Mouse (Mus musculus): ENCODE results near the gene Sh2b1. TPM values are rescaled to one million over a fixed set of nuclear protein-coding genes. Genes with fewer than 3 reads are reported as not detected.
A peak's percentile ranks its signal among the peaks of the same experiment; 100 is the strongest.

Sh2b1 gene
- 69.4 and 69.6 TPM in 2 replicates for polyA plus RNA-seq (2015; fragmentation: Nextera tagmentation; extraction: Ambion mirVana)

DNA sequence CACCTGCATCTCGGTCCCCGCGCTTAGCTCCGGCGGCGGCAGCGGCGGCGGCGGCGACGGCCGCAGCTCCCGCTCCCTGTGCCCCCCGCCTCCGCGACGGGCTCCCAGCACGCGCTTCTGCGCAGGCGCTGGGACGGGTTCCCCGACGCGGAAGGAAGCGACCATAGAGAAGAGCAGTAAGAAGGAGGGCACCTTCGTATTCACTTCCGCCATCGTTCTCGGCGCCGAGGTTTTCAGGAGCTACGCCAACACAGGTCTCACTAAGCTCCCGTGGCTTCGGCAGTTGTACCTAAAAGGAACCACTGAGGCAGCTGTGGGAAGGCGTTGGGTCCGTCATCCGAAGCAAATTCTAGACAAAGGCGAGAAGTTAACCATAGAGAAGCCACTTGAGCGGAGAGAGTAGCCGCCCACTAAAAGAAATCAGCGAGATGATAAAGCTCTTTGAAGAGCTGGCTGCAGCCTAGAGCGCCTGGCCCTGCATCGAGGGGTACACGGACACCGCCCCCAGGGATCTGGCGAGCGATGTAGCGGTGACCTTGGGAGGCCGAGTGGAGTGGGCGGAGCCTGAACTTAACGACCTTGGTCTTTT, at the start of gene Sh2b1:
Gene Sh2b1 (minus strand): TSS at position 432 of the 589 bp plus-strand sequence.
- ATAC-seq (ENCODE audit: low FRiP score): peak; percentile 94
- Histone ChIP-seq H3K9ac (replicated peaks) (peak within 1 kb of the TSS; percentile 98), H3K4me2 (peak within 1 kb of the TSS; percentile 95), H3K27ac (replicated peaks) (peak within 1 kb of the TSS; percentile 94), H3K4me3 (replicated peaks) (peak within 1 kb of the TSS; percentile 87), H3K36me3 (peaks cover 26% of the 10 kb centered on the region), H3K9me3 (replicated peaks) (no peaks in the 10 kb centered on the region), H3K27me3 (replicated peaks) (no peaks in the 10 kb centered on the region), H3K4me1 (peaks cover 35% of the 10 kb centered on the region)
- under 1% methylated on average over 53 of the region's 53 CpGs for WGBS

DNA sequence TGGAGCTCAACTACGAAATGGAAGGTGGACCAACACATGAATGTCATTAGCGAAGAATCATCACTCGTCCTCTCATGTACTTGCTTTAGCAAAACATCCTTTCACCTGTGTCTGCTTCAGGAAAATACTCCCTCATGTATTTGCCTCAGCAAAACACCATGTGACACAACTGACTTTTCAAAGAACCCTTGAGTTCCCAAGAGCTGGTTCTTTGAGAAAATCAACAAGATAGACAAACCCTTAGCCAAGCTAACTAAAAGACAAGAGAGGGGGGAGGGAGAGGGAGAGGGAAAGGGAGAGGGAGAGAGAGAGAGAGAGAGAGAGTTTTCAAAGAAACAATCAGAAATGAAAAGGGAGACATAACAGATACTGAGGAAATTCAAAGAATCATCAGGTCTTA, 48.1 kb upstream of the Sh2b1 start:
- 83% methylated on average over 3 of the region's 3 CpGs for WGBS
- H3K27me3 ChIP-seq (replicated peaks): no peaks in the 10 kb centered on the region
- no peak overlapping the region for H3K4me2 ChIP-seq
- H3K4me3 ChIP-seq (replicated peaks): no peak overlapping the region
- H3K36me3 ChIP-seq: no peaks in the 10 kb centered on the region
- ATAC-seq (ENCODE audit: low FRiP score): no peak
- H3K27ac ChIP-seq (replicated peaks): no peak overlapping the region
- H3K9me3 ChIP-seq (replicated peaks): no peaks in the 10 kb centered on the region
- no peak overlapping the region for H3K9ac ChIP-seq (replicated peaks)
- peaks cover 4% of the 10 kb centered on the region; the same call in 1 of the 2 replicates for H3K4me1 ChIP-seq

DNA sequence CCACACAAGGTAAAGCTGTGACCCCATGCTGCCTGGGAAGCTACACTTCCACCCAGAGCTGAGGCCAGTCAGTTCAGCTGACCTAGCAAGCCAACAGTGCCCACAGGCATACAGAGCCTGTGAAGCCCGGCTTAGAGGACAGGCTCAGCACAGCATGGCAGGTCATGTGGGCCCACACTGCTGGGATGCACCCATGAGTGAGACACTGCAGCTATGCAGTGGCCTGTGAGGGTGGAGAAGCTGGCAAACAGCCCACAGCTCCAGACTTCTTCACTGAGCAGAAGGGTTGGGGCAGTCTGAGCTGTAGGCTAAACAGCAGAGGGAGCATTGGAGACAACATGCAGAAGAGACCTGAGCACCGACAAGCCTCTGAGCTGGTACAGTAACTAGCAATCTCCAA, 44.3 kb upstream of the Sh2b1 start:
- no peak overlapping the region for H3K4me3 ChIP-seq (replicated peaks)
- no peaks in the 10 kb centered on the region for H3K9me3 ChIP-seq (replicated peaks)
- H3K4me1 ChIP-seq: no peaks in the 10 kb centered on the region
- no peaks in the 10 kb centered on the region for H3K27me3 ChIP-seq (replicated peaks)
- H3K27ac ChIP-seq (replicated peaks): no peak overlapping the region
- H3K4me2 ChIP-seq: no peak overlapping the region
- H3K9ac ChIP-seq (replicated peaks): no peak overlapping the region
- ATAC-seq (ENCODE audit: low FRiP score): no peak
- 78% methylated on average over 2 of the region's 2 CpGs for WGBS
- no peaks in the 10 kb centered on the region for H3K36me3 ChIP-seq

DNA sequence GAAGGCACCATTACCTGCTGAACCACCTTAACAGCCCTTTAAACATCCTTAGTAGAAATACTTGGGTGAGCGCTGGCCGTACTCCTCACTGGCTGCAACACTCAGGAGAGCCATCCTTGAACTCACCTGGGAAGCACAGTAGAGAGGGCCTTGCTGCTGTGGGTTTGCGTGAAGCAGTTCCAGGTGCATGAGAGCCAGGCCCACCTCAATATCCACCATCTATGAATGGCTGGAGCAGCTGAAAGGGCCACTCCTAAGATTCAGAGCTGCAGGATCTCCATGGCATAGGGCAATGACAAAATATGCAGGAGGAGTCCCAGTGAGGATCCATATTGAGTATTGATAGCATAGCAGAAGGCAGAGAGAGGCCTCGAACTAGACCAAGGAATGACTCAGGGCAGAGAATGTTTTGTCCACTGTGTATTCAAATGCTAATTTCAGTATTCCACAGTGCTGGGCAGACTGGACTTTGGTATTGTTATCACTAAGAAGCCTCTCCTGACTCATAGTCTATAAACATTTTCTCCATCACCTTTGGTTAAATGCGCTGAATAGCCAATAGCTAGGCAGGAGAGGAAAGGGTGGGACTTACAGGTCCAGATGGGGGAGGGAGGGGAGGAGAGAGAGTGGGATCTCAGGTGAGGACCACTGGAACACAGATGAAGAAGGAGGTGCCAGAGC, 43.2 kb upstream of the Sh2b1 start:
- H3K27me3 ChIP-seq (replicated peaks): no peaks in the 10 kb centered on the region
- H3K4me1 ChIP-seq: no peaks in the 10 kb centered on the region
- no peak overlapping the region for H3K9ac ChIP-seq (replicated peaks)
- no peak overlapping the region for H3K27ac ChIP-seq (replicated peaks)
- H3K4me2 ChIP-seq: no peak overlapping the region
- H3K9me3 ChIP-seq (replicated peaks): no peaks in the 10 kb centered on the region
- 78% methylated on average over 5 of the region's 5 CpGs for WGBS
- no peak overlapping the region for H3K4me3 ChIP-seq (replicated peaks)
- no peaks in the 10 kb centered on the region for H3K36me3 ChIP-seq
- ATAC-seq (ENCODE audit: low FRiP score): no peak

DNA sequence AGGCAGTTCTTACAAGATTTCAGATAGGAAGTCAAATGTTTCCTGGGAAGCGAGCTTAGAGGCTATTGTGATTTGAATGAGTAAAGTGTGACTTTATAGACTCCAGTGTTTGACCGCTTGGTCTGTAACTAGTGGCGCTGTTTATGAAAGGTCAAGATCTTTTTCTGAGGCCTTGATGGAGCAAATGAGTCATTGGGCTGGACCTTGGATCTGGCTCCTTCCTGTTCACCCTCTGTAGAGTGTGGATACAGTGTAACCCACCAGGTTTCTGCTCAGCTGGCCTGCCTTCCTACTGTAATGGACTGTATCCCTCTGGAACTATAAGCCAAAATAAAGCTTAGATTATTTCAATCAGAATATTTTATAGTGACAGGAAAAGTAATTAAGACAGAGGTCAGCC, 36.1 kb upstream of the Sh2b1 start:
- ATAC-seq (ENCODE audit: low FRiP score): no peak
- no peaks in the 10 kb centered on the region for H3K9me3 ChIP-seq (replicated peaks)
- H3K4me3 ChIP-seq (replicated peaks): no peak overlapping the region
- no peaks in the 10 kb centered on the region for H3K4me1 ChIP-seq
- no peaks in the 10 kb centered on the region for H3K27me3 ChIP-seq (replicated peaks)
- no peaks in the 10 kb centered on the region for H3K36me3 ChIP-seq
- H3K4me2 ChIP-seq: no peak overlapping the region
- WGBS: 85% methylated on average over 3 of the region's 3 CpGs
- H3K9ac ChIP-seq (replicated peaks): no peak overlapping the region
- no peak overlapping the region for H3K27ac ChIP-seq (replicated peaks)

DNA sequence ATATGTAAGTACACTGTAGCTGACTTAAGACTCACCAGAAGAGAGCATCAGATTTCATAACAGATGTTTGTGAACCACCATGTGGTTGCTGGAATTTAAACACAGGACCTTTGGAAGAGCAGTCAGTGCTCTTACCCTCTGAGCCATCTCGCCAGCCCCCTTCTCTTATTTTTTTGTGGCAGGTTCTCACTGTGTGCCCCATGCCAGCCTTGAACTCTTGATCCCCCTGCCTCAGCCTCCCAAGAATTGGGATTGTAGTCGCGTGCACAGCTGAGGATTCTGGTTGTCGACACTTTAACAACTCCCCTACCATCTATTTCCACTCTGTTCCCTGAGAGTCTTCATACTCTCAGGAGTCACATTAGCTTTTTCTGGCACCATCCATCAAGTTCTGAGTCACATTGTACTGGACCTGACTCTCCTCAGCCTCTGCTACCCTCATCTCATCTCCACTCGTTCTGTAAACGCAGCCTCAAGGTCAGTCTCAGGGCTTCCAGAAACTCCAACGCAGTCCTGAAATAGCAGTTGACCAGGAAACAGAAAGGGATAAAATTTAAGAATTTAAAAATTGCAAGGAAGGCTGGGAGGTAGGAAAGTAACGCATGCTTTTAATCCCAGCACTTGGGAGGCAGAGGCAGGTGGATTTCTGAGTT, 32.0 kb upstream of the Sh2b1 start:
- WGBS: 82% methylated on average over 8 of the region's 8 CpGs
- H3K9ac ChIP-seq (replicated peaks): no peak overlapping the region
- H3K27ac ChIP-seq (replicated peaks): no peak overlapping the region

DNA sequence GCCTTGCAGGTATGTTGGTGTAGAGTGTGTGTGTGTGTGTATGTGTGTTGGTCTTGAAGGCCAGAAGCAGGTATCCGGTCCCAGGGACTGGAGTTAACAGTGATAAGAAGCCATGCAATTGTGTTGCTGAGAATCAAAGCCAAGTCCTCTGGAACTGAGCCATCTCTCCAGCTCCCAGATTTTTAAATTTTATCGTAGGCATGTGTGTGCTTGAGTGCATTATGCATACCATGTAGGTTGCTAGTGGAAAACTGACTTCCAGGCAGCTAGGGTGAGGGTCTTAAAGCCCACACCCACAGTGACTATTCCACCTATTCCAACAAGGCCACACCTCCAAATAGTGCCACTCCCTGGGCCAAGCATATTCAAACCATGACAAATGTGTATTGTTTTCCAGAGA, 29.7 kb upstream of the Sh2b1 start:
- WGBS: 89% methylated on average over 2 of the region's 2 CpGs
- no peak for ATAC-seq (ENCODE audit: low FRiP score)
- Histone ChIP-seq H3K9me3 (replicated peaks) (no peaks in the 10 kb centered on the region), H3K27ac (replicated peaks) (no peak overlapping the region), H3K4me1 (peaks cover 25% of the 10 kb centered on the region), H3K9ac (replicated peaks) (no peak overlapping the region), H3K36me3 (peaks cover 13% of the 10 kb centered on the region), H3K4me3 (replicated peaks) (no peak overlapping the region), H3K27me3 (replicated peaks) (no peaks in the 10 kb centered on the region), H3K4me2 (no peak overlapping the region)

More for the DNA sequence above, 32.0 kb upstream of the Sh2b1 start:
- Histone ChIP-seq H3K27me3 (replicated peaks) (no peaks in the 10 kb centered on the region), H3K4me1 (0 out of 2 replicates have a peak, but pooled peaks cover 6% of the 10 kb centered on the region), H3K4me3 (replicated peaks) (no peak overlapping the region), H3K36me3 (no peaks in the 10 kb centered on the region), H3K4me2 (no peak overlapping the region), H3K9me3 (replicated peaks) (no peaks in the 10 kb centered on the region)
- no peak for ATAC-seq (ENCODE audit: low FRiP score)

DNA sequence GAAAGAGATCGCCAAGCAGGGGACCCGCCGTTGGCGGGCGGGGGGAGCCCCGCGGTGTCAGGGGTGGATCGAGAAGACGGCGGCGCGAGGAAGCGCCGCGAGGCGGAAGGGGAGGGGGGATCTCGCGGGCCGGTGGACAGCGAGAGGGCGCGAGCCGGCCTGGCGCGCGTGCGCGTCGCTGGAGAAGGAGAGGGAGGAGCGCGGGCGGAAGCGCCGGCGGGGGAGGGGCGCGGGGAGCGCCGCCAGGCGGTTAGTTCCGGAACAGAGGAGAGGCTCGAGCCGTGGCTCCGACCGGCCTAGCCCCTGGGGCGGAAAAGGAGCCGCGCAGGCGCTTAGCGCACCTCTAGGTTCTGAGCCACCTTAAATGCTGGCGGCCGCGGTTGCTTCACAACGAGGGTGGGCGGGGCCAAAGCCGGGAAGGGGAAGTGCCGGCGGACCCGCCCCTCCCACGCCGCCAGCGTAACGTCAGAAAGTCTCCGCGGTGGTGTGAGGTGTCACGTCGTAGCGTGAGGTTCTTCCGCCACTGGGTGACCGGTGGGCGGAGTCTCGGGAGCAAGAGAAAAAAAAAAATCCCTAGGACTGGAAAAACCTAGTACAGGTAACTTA, 28.2 kb upstream of the Sh2b1 start, which contains the start of gene Atxn2l:
Gene Atxn2l (minus strand): TSS at position 165 of the 606 bp plus-strand sequence.
- Histone ChIP-seq H3K27me3 (replicated peaks) (no peaks in the 10 kb centered on the region), H3K4me2 (peak within 1 kb of the TSS; percentile 80), H3K9ac (replicated peaks) (peak within 1 kb of the TSS; percentile 100), H3K4me3 (replicated peaks) (peak within 1 kb of the TSS; percentile 76), H3K36me3 (peaks cover 28% of the 10 kb centered on the region), H3K27ac (replicated peaks) (peak within 1 kb of the TSS; percentile 97), H3K9me3 (replicated peaks) (no peaks in the 10 kb centered on the region), H3K4me1 (peaks cover 29% of the 10 kb centered on the region)
- WGBS: 0% methylated on average over 51 of the region's 72 CpGs
- peak; percentile 89 for ATAC-seq (ENCODE audit: low FRiP score)

DNA sequence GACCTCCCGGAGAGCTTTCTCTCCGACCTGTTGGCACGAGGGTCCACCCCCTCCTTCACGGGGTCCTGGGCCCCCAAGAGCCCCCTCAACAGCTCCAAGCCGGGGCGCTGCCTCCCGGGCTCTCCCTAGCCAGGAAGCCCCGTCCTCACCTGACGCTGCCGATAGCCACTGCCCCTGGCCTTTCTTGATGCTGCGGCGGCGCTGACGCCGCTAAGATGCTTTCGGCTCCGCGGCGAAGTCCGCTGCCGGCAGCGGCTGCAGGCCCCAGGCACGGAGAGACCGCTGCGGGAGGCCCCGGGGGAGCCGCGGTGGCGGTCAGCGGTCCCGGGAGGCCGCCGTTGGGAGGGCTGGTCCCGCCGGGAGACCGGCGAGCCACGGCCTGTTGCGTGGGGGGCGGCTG, 27.5 kb upstream of the Sh2b1 start:
- peaks cover 34% of the 10 kb centered on the region for H3K36me3 ChIP-seq
- no peak for ATAC-seq (ENCODE audit: low FRiP score)
- H3K27me3 ChIP-seq (replicated peaks): no peaks in the 10 kb centered on the region
- H3K4me1 ChIP-seq: peaks cover 29% of the 10 kb centered on the region
- peak overlapping the region; percentile 100 for H3K9ac ChIP-seq (replicated peaks)
- whole genome bisulfite sequencing: 1% methylated on average over 40 of the region's 40 CpGs
- H3K9me3 ChIP-seq (replicated peaks): no peaks in the 10 kb centered on the region
- peak overlapping the region; percentile 80 for H3K4me2 ChIP-seq
- H3K27ac ChIP-seq (replicated peaks): peak overlapping the region; percentile 97
- peak overlapping the region; percentile 76 for H3K4me3 ChIP-seq (replicated peaks)

DNA sequence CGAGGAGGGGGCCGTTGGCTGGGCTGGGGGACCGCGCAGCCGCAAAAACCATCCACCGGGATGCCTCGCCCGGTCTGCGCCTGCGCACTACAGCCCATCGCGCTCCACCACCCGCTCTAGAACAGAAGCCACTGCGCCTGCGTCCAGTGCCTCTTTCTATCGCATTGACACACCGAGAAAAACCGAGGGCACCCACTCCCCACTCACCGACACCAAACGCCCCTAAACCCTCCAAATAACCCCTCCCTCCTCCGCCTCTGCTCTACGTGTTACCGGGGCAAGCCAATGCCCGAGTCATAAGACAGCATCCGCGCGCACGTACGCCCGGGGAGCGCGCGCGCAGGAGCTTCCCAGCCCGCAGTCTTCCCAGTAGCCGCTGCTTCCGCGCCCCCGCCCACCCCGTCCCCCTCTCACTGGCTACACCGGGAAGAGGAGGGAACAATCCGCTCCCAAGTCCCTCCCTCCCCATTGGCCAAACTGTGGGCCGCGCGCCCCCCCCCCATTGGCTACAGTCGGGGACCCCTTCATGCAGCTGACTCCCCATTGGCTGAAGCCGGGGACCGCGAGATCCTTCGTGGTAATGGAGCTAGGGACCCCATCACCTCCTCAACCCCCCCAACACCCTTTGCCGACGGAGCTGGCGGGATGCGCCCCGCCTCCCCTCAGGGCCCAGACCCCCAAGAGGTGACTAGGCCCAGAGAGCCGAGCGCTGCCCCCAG, 27.0 kb upstream of the Sh2b1 start:
- peak overlapping the region; percentile 100 for H3K9ac ChIP-seq (replicated peaks)
- peak overlapping the region; percentile 76 for H3K4me3 ChIP-seq (replicated peaks)
- peak overlapping the region; percentile 80 for H3K4me2 ChIP-seq
- peaks cover 29% of the 10 kb centered on the region for H3K4me1 ChIP-seq
- WGBS: under 1% methylated on average over 56 of the region's 57 CpGs
- H3K27me3 ChIP-seq (replicated peaks): no peaks in the 10 kb centered on the region
- peaks cover 40% of the 10 kb centered on the region for H3K36me3 ChIP-seq
- no peaks in the 10 kb centered on the region for H3K9me3 ChIP-seq (replicated peaks)
- ATAC-seq (ENCODE audit: low FRiP score): peak; percentile 90
- peak overlapping the region; percentile 97 for H3K27ac ChIP-seq (replicated peaks)

DNA sequence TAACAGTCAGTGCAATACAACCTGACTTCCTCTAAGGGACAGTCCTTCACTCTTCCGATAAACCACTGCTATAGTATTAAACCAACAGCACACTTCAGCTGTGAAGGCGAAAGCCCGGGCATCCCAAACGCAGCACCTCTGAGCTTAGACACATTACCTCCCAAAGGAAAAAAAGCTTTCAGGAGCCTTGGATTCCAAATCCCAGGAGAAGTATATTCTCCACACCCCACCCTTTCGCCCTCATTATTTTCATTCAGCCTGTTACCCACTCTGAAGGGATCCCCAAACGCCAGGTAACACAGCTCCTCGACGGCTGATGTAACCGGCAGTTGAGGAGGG, 26.4 kb upstream of the Sh2b1 start:
- Histone ChIP-seq H3K27ac (replicated peaks) (peak overlapping the region; percentile 97), H3K27me3 (replicated peaks) (no peaks in the 10 kb centered on the region), H3K4me2 (peak overlapping the region; percentile 80), H3K36me3 (peaks cover 45% of the 10 kb centered on the region), H3K4me3 (replicated peaks) (peak overlapping the region; percentile 76), H3K9ac (replicated peaks) (peak overlapping the region; percentile 100), H3K9me3 (replicated peaks) (no peaks in the 10 kb centered on the region), H3K4me1 (peaks cover 29% of the 10 kb centered on the region)
- no peak for ATAC-seq (ENCODE audit: low FRiP score)
- 4% methylated on average over 9 of the region's 9 CpGs for WGBS

Data from neural tube, embryonic 15.5 days (tissue).